Mouse (Mus musculus) erythroblast, embryonic 14.5 days (primary cell): Measurements from ENCODE around the gene Ftsj1. TPM values are rescaled to one million over a fixed set of nuclear protein-coding genes. Genes with fewer than 3 reads are reported as not detected.

Experiments used
- H3K27me3 ChIP-seq: 2 replicates; pipeline ENCODE4 v1.6.1; 2012; ENCODE audit warnings: inconsistent platforms; ENCODE audit not compliant: control insufficient read depth
- H3K36me3 ChIP-seq: 2 replicates; pipeline ENCODE4 v1.6.1; 2012; ENCODE audit warnings: mild to moderate bottlenecking, inconsistent platforms; ENCODE audit not compliant: control insufficient read depth
- H3K4me1 ChIP-seq: 2 replicates; pipeline ENCODE4 v1.6.1; 2012; ENCODE audit warnings: inconsistent platforms; ENCODE audit not compliant: control insufficient read depth
- H3K4me3 ChIP-seq: replicated peaks from 2 replicates; pipeline ENCODE3; 2012; ENCODE audit warnings: moderate library complexity, mild to moderate bottlenecking, inconsistent platforms
- H3K9me3 ChIP-seq: 2 replicates; pipeline ENCODE4 v1.6.1; 2012; ENCODE audit warnings: low read length, inconsistent platforms, mixed read lengths; ENCODE audit not compliant: control insufficient read depth
- GATA1 ChIP-seq: IDR thresholded peaks from 2 replicates; pipeline ENCODE4 v1.6.1; 2012; ENCODE audit warnings: low read length, inconsistent platforms, mixed read lengths
- TAL1 ChIP-seq: IDR thresholded peaks from 3 replicates; pipeline ENCODE4 v1.6.1; 2012; ENCODE audit warnings: low read length, inconsistent platforms, mixed read lengths
- polyA plus RNA-seq: library from polyadenylated mRNA; stranded (reverse); fragments of >175 nt; gene quantifications from 2 replicates; pipeline ENCODE4 v1.2.3, GENCODE M21; 2012

The Ftsj1 gene
- polyA plus RNA-seq: 4.6 and 6.7 TPM in 2 replicates

DNA sequence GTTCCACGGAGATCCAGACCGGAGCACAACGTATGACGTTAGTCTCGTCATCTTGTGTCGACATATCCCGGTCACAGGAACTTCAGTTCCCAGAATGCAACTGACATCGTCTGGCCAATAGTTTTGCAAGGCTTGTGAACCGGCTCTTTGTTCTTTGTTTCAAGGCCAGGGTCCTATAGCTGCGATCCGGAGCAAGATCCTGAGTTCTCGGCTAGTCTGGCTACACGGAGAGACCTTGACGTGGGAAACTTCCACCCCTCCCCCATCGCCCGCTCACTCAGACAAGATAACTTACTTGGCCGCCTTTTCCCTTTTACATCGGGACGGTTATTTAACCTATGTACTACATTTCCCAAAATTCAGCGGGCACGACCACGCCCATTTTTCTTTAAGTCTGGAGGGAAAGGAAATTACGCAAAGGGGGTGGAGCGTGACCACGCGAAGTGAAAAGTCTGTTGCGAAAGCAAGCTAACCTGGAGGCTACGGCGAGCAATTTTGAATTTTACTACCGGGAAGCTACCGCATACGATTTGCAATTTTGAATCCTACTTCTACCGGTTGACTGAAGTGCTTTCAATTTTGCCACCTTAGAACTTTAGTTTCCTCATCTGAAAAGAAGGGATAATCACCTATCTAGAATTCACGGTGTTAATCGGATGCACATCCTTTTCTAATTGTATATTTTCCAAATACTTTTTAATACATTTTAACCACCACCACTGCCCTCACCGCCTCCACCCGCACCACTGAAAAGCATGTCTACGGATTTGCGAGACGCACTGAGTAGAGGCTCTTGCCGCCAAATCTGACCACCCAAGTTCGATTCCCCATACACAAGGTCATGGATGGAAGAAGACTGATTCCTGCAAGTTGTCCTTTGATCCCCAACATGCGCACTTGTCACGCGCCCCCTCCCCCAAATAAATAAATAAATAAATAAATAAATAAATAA, at the start of gene Ftsj1:
TSS of gene Ftsj1 (minus strand) at position 73 of the 952 bp plus-strand sequence.
- TF ChIP-seq GATA1: no peak
- no peak for TF ChIP-seq TAL1
- peaks cover 28% of the 10 kb centered on the region for H3K36me3 ChIP-seq

DNA sequence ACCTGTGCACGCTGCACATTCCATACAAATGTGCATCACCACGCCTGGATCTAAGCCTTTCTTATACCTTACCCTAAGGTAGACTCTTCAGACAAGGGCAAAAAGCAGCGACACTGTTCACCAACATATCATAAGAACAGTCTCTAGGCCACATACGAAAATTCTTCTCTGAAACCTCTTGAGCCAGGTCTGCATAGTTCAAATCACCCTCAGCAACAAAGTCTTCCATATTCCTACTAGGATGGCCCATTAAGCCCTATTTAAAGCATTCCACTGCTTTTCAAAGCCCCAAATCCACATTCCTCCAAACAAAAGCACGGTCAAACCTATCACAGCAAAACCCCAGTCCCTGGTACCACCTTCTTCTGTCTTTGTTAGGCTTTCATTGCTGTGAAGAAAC, 36.4 kb upstream of the Ftsj1 start:
- no peaks in the 10 kb centered on the region for H3K9me3 ChIP-seq
- no peak overlapping the region for H3K4me3 ChIP-seq
- no peaks in the 10 kb centered on the region for H3K27me3 ChIP-seq
- TF ChIP-seq TAL1: no peak
- no peak for TF ChIP-seq GATA1
- no peaks in the 10 kb centered on the region for H3K36me3 ChIP-seq
- H3K4me1 ChIP-seq: no peaks in the 10 kb centered on the region

More for the DNA sequence above, at the start of gene Ftsj1:
- Histone ChIP-seq H3K9me3 (peaks cover 3% of the 10 kb centered on the region), H3K4me3 (peak within 1 kb of the TSS; percentile 92), H3K4me1 (peaks cover 31% of the 10 kb centered on the region), H3K27me3 (no peaks in the 10 kb centered on the region)

DNA sequence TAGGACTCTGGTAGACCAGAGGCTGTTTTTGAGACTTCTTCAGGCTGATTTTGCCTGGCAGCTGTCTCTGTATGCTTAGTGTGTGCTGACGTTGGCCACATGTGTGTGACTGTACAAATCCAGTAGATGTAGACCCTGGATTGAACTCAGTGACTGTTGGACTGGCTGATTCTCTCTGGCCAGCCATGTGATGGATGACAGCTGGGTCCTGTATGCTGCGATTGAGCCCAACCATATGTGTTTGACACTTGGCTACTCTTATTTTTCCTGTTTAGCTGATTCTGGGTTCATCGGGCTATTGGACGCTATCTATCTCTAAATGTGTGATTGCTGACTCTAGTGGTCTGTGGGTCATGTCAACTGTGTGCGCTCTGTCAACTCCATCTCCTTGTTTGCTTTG, 21.9 kb upstream of the Ftsj1 start:
- no peaks in the 10 kb centered on the region; the same call in 1 of the 2 replicates for H3K27me3 ChIP-seq
- peaks cover 56% of the 10 kb centered on the region for H3K36me3 ChIP-seq
- peaks cover 47% of the 10 kb centered on the region for H3K4me1 ChIP-seq
- H3K4me3 ChIP-seq: peak overlapping the region; percentile 84
- H3K9me3 ChIP-seq: peaks cover 2% of the 10 kb centered on the region; the same call in 1 of the 2 replicates
- TF ChIP-seq GATA1 (no peak), TAL1 (no peak)

DNA sequence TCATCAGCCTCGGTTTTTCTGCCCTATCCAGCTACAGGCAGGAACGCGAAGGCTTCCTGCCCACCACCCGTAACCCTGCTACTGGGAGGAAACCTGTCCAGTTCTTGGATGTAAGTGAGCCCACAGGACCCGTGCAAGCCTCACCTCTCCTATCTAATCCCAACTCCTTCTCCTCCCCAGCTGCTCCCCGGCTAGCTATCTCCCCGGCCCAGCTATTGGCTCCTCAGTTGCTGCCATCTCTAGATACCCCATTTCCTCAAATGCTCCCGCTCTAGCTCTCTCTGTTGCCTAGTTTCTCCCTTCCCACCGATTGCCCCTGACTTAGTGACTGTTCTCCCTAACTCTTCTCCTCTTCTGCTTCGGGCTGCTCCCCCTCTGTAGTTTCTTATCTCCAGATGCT, 19.8 kb upstream of the Ftsj1 start:
- Histone ChIP-seq H3K4me3 (peak overlapping the region; percentile 84), H3K4me1 (peaks cover 46% of the 10 kb centered on the region), H3K36me3 (peaks cover 35% of the 10 kb centered on the region), H3K27me3 (no peaks in the 10 kb centered on the region; the same call in 1 of the 2 replicates), H3K9me3 (no peaks in the 10 kb centered on the region)
- TF ChIP-seq TAL1 (peak; percentile 83), GATA1 (peak; percentile 74)

DNA sequence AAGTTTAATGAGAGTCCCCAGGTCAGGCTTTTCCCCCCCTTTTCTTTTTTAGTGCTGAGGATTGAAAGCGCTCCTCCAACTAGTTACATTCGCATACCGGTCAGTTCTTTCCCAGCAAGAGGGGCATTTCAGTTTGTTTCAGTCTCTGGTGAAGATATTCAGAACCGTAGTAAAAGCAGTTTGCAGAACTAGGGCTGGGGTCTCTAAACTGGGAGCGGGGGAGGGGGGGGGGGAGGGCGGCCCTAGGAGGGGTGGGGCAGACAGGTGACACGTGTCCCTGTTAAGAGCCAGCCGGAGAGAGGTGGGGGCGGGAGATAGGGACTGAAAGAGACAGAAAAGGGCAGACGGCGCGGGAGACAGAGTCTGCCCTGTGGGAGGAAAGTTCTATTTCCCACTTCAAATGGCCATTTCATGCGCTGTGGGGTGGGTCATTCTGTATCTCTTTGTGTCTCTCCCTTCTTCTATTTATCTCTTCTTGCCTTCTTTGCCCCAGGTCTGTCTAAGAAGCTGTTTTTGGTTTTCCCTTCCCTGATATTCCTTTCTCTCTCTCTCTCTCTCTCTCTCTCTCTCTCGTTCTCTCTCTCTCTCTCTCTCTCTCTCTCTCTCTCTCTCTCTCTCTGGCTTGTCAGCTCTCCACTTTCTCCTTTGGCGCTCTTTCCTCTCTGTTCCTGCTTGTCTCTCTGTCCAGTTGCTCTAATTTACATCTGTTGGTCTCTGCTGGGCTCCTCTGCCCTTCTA, 19.0 kb upstream of the Ftsj1 start, which contains the start of gene Slc38a5:
TSS of gene Slc38a5 (plus strand) at position 51 of the 738 bp plus-strand sequence.
- TF ChIP-seq TAL1: no peak
- no peak for TF ChIP-seq GATA1
- peaks cover 28% of the 10 kb centered on the region for H3K36me3 ChIP-seq
- no peaks in the 10 kb centered on the region for H3K9me3 ChIP-seq
- no peaks in the 10 kb centered on the region; the same call in 1 of the 2 replicates for H3K27me3 ChIP-seq
- H3K4me3 ChIP-seq: peak within 1 kb of the TSS; percentile 84
- peaks cover 41% of the 10 kb centered on the region for H3K4me1 ChIP-seq

DNA sequence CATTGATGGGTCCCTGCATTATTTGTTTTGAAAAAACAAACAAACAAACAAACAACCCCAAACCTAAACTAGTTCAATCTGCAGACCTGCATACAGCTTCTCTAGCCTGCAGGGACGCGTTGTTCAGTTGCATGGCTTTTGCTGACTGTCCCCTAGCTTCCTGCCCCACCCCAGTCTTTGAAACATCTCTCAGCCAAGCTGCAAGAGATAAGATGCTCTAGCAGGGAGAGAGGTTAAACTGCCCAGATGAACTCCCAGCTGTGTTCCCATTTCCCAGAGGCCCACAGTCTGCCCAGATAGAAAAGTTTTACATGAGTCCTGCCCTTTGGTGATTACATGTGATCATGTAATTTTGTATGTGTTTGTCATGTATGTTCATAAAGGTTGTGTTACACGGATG, 12.0 kb upstream of the Ftsj1 start:
- Histone ChIP-seq H3K4me1 (peaks cover 30% of the 10 kb centered on the region), H3K4me3 (peak overlapping the region; percentile 20), H3K36me3 (no peaks in the 10 kb centered on the region), H3K27me3 (no peaks in the 10 kb centered on the region), H3K9me3 (no peaks in the 10 kb centered on the region)
- no peak for TF ChIP-seq GATA1
- no peak for TF ChIP-seq TAL1

DNA sequence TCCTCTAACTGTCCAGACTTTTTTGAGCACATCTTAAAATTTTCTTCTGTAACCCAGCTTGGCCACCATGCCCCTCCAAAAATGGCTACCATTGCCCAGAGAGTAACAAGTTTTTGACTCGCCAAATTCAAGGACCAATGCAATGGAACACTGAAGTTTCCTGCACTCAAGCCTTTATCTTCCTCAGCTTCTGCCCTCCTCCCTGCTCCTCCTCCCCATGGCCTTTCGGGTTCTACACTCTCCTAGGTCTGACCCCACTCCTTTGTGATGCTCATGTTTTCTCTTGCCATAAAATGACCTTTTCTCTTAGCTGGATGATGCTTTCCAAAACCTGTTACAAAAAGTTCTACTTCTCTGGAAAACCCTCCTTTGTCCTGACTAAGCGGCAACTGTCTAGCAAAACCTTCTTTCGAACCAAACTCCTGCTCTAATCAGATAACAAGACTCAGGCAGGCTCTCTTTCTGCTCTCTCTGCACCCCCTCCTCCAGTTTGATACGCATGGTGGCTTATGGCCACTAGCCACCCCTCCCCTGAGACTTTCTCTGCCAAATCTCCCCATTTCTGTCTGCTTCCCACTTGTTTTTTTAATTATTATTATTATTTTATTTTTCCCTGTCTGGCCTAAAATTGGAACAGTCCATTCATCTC, 11.1 kb upstream of the Ftsj1 start:
- TF ChIP-seq TAL1 (no peak), GATA1 (no peak)
- H3K9me3 ChIP-seq: no peaks in the 10 kb centered on the region
- H3K4me1 ChIP-seq: peaks cover 30% of the 10 kb centered on the region
- no peaks in the 10 kb centered on the region for H3K36me3 ChIP-seq
- H3K4me3 ChIP-seq: no peak overlapping the region
- H3K27me3 ChIP-seq: no peaks in the 10 kb centered on the region

DNA sequence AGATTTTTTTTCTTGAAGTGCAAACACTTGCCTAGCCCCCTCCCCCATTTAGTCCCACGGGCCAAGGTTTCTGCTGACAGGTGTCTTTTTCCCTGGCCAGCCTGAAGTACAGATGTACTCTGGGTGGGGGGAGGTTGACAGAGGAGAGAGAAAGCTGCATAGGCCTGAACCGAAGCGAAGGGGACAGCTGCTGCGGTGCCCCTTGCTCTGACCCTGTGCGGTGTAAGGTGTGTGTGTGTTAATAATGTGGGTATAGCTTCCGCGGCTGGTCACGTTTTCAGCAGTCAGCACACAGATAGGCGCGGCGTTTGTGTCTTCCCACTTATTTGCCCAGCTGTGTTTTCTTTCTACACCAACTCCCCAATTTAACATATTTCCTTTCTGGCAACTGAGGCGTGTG, 7.3 kb upstream of the Ftsj1 start:
- Histone ChIP-seq H3K9me3 (no peaks in the 10 kb centered on the region), H3K4me1 (peaks cover 36% of the 10 kb centered on the region), H3K4me3 (no peak overlapping the region), H3K36me3 (no peaks in the 10 kb centered on the region), H3K27me3 (no peaks in the 10 kb centered on the region)
- TF ChIP-seq TAL1 (no peak), GATA1 (no peak)

DNA sequence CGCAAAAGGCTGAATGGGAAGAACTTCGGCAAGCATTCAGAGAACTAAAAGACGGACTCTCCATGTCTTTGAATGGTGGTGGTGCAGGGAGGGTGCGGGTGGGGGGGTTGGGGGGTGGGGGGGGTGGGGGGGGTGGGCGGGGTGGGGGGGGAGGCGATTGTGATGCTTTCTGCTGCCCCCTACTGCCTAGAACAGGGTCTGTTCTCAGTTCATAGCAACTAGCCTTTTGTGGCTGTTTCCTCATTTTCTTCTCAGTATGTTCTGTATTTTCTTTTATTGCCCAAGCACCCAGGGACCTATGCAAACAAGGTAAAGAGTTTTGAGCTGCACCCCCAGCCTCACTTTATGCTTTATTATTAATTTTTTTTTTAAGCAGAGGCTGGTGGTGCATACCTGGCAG, 3.6 kb upstream of the Ftsj1 start:
- no peak overlapping the region for H3K4me3 ChIP-seq
- H3K27me3 ChIP-seq: no peaks in the 10 kb centered on the region
- H3K9me3 ChIP-seq: peaks cover 3% of the 10 kb centered on the region
- TF ChIP-seq TAL1 (no peak), GATA1 (no peak)
- peaks cover under 1% of the 10 kb centered on the region for H3K36me3 ChIP-seq
- peaks cover 21% of the 10 kb centered on the region for H3K4me1 ChIP-seq
